Mouse (Mus musculus) embryonic facial prominence, embryonic 14.5 days (tissue): ENCODE data around the gene Baz2b. TPM values are rescaled to one million over a fixed set of nuclear protein-coding genes. Genes with fewer than 3 reads are reported as not detected.

ENCODE experiments used
- ATAC-seq: fragments of 200-750 bp; cut with Nextera tagmentation; 2 replicates; pipeline ENCODE4 v1.8.0; 2017; ENCODE audit warnings: low read depth, moderate number of reproducible peaks, moderate TSS enrichment
- DNase-seq: peaks from one replicate; pipeline ENCODE4 v3.0.0-alpha.2; 2015; ENCODE audit warnings: low spot score
- H3K27ac ChIP-seq: fragments of 300-500 bp; sonication (generic); replicated peaks from 2 replicates; pipeline ENCODE4 v1.5.1; 2014; ENCODE audit warnings: low read depth, mild to moderate bottlenecking, low read length, moderate library complexity
- H3K27me3 ChIP-seq: fragments of 300-500 bp; sonication (generic); replicated peaks from 2 replicates; pipeline ENCODE4 v1.6.1; 2014; ENCODE audit warnings: low read length; ENCODE audit not compliant: control insufficient read depth, insufficient read depth
- H3K36me3 ChIP-seq: fragments of 300-500 bp; sonication (generic); 2 replicates; pipeline ENCODE4 v1.6.1; 2014; ENCODE audit warnings: low read length, mixed read lengths; ENCODE audit not compliant: control insufficient read depth, insufficient read depth
- H3K4me1 ChIP-seq: fragments of 300-500 bp; sonication (generic); 2 replicates; pipeline ENCODE4 v1.6.1; 2014; ENCODE audit warnings: antibody characterized with exemption, low read length; ENCODE audit not compliant: control insufficient read depth, insufficient read depth
- H3K4me2 ChIP-seq: fragments of 300-500 bp; sonication (generic); 2 replicates; pipeline ENCODE4 v1.6.1; 2014; ENCODE audit warnings: low read depth, mild to moderate bottlenecking, low read length, moderate library complexity, mixed read lengths
- H3K4me3 ChIP-seq: fragments of 300-500 bp; sonication (generic); 2 replicates; pipeline ENCODE4 v1.5.1; 2014; ENCODE audit warnings: low read depth, mild to moderate bottlenecking, low read length
- H3K9ac ChIP-seq: fragments of 300-500 bp; sonication (generic); 2 replicates; pipeline ENCODE4 v1.6.1; 2014; ENCODE audit warnings: low read depth, mild to moderate bottlenecking, low read length, moderate library complexity, mixed read lengths
- H3K9me3 ChIP-seq: fragments of 300-500 bp; sonication (generic); 2 replicates; pipeline ENCODE4 v1.6.1; 2016; ENCODE audit warnings: low read length; ENCODE audit not compliant: control insufficient read depth
- WGBS: fragments of 180-500 bp; shearing (Covaris S2); extraction: QIAGEN DNeasy Blood & Tissue Kit; methylation state at CpG from one replicate; pipeline ENCODE4 v1.1.7; 2014; 5-methylcytosine and 5-hydroxymethylcytosine counted together
- polyA plus RNA-seq: library from polyadenylated mRNA; unstranded; fragments of >200 nt; fragmentation: Nextera tagmentation; extraction: Ambion mirVana; gene quantifications from 2 replicates; pipeline ENCODE4 v1.2.1, GENCODE M21; 2014

Gene Baz2b
- polyA plus RNA-seq, 1 experiment from 2014 or later = 44.1 TPM

GRCm38 (mm10) chr2:59962579-59962978 lies 247.1 kb downstream of the Baz2b start:
- WGBS = 83% methylated on average over 4 of the region's 4 CpGs

GRCm38 (mm10) chr2:59960495-59960772 lies 249.2 kb downstream of the Baz2b start:
- H3K4me3 ChIP-seq = no peak overlapping the region
- no peak overlapping the region for H3K4me2 ChIP-seq
- no peaks in the 10 kb centered on the region for H3K4me1 ChIP-seq
- peaks cover 46% of the 10 kb centered on the region for H3K36me3 ChIP-seq
- no peak overlapping the region for H3K27ac ChIP-seq
- WGBS = 83% methylated on average over 2 of the region's 2 CpGs
- no peak overlapping the region for H3K9ac ChIP-seq
- DNase-seq = no peak
- no peaks in the 10 kb centered on the region for H3K9me3 ChIP-seq
- H3K27me3 ChIP-seq = no peaks in the 10 kb centered on the region
- no peak for ATAC-seq

More at GRCm38 (mm10) chr2:59962579-59962978, 247.1 kb downstream of the Baz2b start:
- peak; percentile 63; the same call in 1 of the 2 replicates for ATAC-seq
- DNase-seq = peak; percentile 45
- H3K9ac ChIP-seq = no peak overlapping the region
- no peak overlapping the region for H3K27ac ChIP-seq
- H3K4me1 ChIP-seq = no peaks in the 10 kb centered on the region
- no peak overlapping the region for H3K4me2 ChIP-seq
- no peaks in the 10 kb centered on the region for H3K27me3 ChIP-seq
- H3K4me3 ChIP-seq = no peak overlapping the region
- H3K9me3 ChIP-seq = no peaks in the 10 kb centered on the region
- peaks cover 54% of the 10 kb centered on the region for H3K36me3 ChIP-seq

- Histone ChIP-seq H3K4me1 (no peaks in the 10 kb centered on the region), H3K36me3 (peaks cover 46% of the 10 kb centered on the region), H3K27ac (no peak overlapping the region), H3K4me2 (no peak overlapping the region), H3K4me3 (no peak overlapping the region), H3K27me3 (no peaks in the 10 kb centered on the region), H3K9ac (no peak overlapping the region), H3K9me3 (no peaks in the 10 kb centered on the region)
- 90% methylated on average over 14 of the region's 14 CpGs for WGBS
- ATAC-seq (no peak), DNase-seq (no peak)
These were observed 249.8 kb downstream of the Baz2b start for GRCm38 (mm10) chr2:59959668-59960494.

- no peak for ATAC-seq
These were observed 251.1 kb downstream of the Baz2b start for GRCm38 (mm10) chr2:59958543-59958942.

GRCm38 (mm10) chr2:59955916-59956315 lies 253.7 kb downstream of the Baz2b start:
- Histone ChIP-seq H3K36me3 (peaks cover 51% of the 10 kb centered on the region), H3K27ac (no peak overlapping the region), H3K27me3 (no peaks in the 10 kb centered on the region), H3K9me3 (no peaks in the 10 kb centered on the region), H3K4me3 (no peak overlapping the region), H3K9ac (no peak overlapping the region), H3K4me1 (no peaks in the 10 kb centered on the region), H3K4me2 (no peak overlapping the region)
- no peak for DNase-seq
- ATAC-seq = no peak
- WGBS = 86% methylated on average over 7 of the region's 7 CpGs

More at GRCm38 (mm10) chr2:59958543-59958942, 251.1 kb downstream of the Baz2b start:
- Histone ChIP-seq H3K27ac (no peak overlapping the region), H3K4me3 (no peak overlapping the region), H3K36me3 (peaks cover 55% of the 10 kb centered on the region), H3K4me1 (no peaks in the 10 kb centered on the region), H3K27me3 (no peaks in the 10 kb centered on the region), H3K4me2 (no peak overlapping the region), H3K9ac (no peak overlapping the region), H3K9me3 (no peaks in the 10 kb centered on the region)
- DNase-seq = peak; percentile 67
- WGBS = 66% methylated on average over 6 of the region's 6 CpGs

GRCm38 (mm10) chr2:59954791-59955190 lies 254.8 kb downstream of the Baz2b start:
- ATAC-seq = no peak
- H3K36me3 ChIP-seq = peaks cover 47% of the 10 kb centered on the region
- H3K4me1 ChIP-seq = no peaks in the 10 kb centered on the region
- H3K4me3 ChIP-seq = no peak overlapping the region
- no peak overlapping the region for H3K4me2 ChIP-seq
- no peak overlapping the region for H3K27ac ChIP-seq
- no peak overlapping the region for H3K9ac ChIP-seq
- WGBS = 65% methylated on average over 3 of the region's 3 CpGs
- no peaks in the 10 kb centered on the region for H3K27me3 ChIP-seq
- H3K9me3 ChIP-seq = no peaks in the 10 kb centered on the region
- no peak for DNase-seq

GRCm38 (mm10) chr2:59952286-59953014 lies 257.2 kb downstream of the Baz2b start:
- H3K9ac ChIP-seq = no peak overlapping the region
- no peak overlapping the region for H3K4me2 ChIP-seq
- whole genome bisulfite sequencing = 91% methylated on average over 13 of the region's 13 CpGs
- no peaks in the 10 kb centered on the region for H3K4me1 ChIP-seq
- no peak overlapping the region for H3K4me3 ChIP-seq
- no peak overlapping the region for H3K27ac ChIP-seq
- ATAC-seq (no peak), DNase-seq (no peak)
- H3K27me3 ChIP-seq = no peaks in the 10 kb centered on the region
- H3K9me3 ChIP-seq = no peaks in the 10 kb centered on the region
- H3K36me3 ChIP-seq = peaks cover 38% of the 10 kb centered on the region

- WGBS = 89% methylated on average over 8 of the region's 8 CpGs
- Histone ChIP-seq H3K27me3 (no peaks in the 10 kb centered on the region), H3K9me3 (no peaks in the 10 kb centered on the region), H3K9ac (no peak overlapping the region), H3K36me3 (peaks cover 36% of the 10 kb centered on the region), H3K4me3 (no peak overlapping the region), H3K27ac (no peak overlapping the region), H3K4me1 (no peaks in the 10 kb centered on the region), H3K4me2 (no peak overlapping the region)
- no peak for DNase-seq
- no peak for ATAC-seq
These were observed 257.9 kb downstream of the Baz2b start for GRCm38 (mm10) chr2:59951706-59952105.
